Mouse (Mus musculus): ENCODE results near the gene C87436.

- TF ChIP-seq CTCF (IDR thresholded peaks at IDR 0.05; ENCODE audit: borderline replicate concordance, insufficient read depth, low read depth, low read length) (no peak), POLR2A (IDR thresholded peaks at IDR 0.05; ENCODE audit: borderline replicate concordance, insufficient read depth, low read length) (no peak)
These were observed 44.0 kb upstream of the C87436 start for GRCm38 (mm10) chr6:86394078-86394720.

All from cerebellum, adult 2 months (tissue).